Mouse (Mus musculus) cortical plate, adult 2 months (tissue): ENCODE data around the gene Spon1.

Source experiments
- CTCF ChIP-seq: fragments of 200-500 bp; IDR thresholded peaks from 2 replicates; pipeline ENCODE4 v1.5.1; 2011; ENCODE audit warnings: mild to moderate bottlenecking, control low read depth, low read length; ENCODE audit not compliant: insufficient read depth; ENCODE audit errors: extremely low read depth
- POLR2A ChIP-seq: fragments of 200-500 bp; IDR thresholded peaks from 2 replicates; pipeline ENCODE4 v1.6.1; 2011; ENCODE audit warnings: mild to moderate bottlenecking, low read length, control low read depth; ENCODE audit not compliant: insufficient read depth; ENCODE audit errors: extremely low read depth

DNA sequence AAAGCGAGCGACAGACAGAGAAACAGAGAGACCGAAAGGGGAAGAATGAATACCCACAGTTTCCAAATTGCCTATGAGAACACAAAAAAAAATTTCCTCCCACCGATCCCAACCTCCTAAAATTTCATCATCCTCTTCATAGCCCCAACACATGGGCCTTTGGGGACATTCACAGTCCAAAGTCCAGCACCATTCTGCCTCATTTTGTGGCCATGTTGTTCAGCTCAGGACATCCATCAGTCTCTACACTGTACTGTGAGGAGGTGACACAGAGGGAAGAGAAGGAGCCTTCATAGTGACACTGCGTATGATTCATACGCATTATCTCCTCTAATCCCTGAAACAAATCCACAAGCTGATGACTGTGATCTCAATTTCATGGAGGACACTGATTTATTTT, 12.7 kb downstream of the Spon1 start:
- no peak for TF ChIP-seq CTCF
- TF ChIP-seq POLR2A: no peak
